Mouse (Mus musculus) cerebellum, adult 11 months (tissue): ENCODE results near the gene Lmntd1.

Experiments
- DNase-seq: peaks from one replicate; pipeline ENCODE4 v3.0.0; 2022

The Lmntd1 gene

GRCm38 (mm10) chr6:145604126-145604525 is 10.0 kb downstream of the Lmntd1 start:
- DNase-seq: no peak

GRCm38 (mm10) chr6:145598794-145599555 is 15.1 kb downstream of the Lmntd1 start:
- peak; percentile 46 for DNase-seq

GRCm38 (mm10) chr6:145595905-145596304 is 18.2 kb downstream of the Lmntd1 start:
- no peak for DNase-seq

- DNase-seq: no peak
Measured at GRCm38 (mm10) chr6:145593991-145594390, 20.1 kb downstream of the Lmntd1 start.

GRCm38 (mm10) chr6:145592531-145592998 is 21.6 kb downstream of the Lmntd1 start:
- no peak for DNase-seq

- no peak for DNase-seq
Measured at GRCm38 (mm10) chr6:145592036-145592435, 22.1 kb downstream of the Lmntd1 start.

- no peak for DNase-seq
Measured at GRCm38 (mm10) chr6:145591578-145591977, 22.5 kb downstream of the Lmntd1 start.

- no peak for DNase-seq
Measured at GRCm38 (mm10) chr6:145590501-145591293, 23.4 kb downstream of the Lmntd1 start.

GRCm38 (mm10) chr6:145585052-145585973 is 28.8 kb downstream of the Lmntd1 start:
- no peak for DNase-seq

- DNase-seq: no peak
Measured at GRCm38 (mm10) chr6:145581366-145582170, 32.6 kb downstream of the Lmntd1 start.

- no peak for DNase-seq
Measured at GRCm38 (mm10) chr6:145579761-145580160, 34.4 kb downstream of the Lmntd1 start.

- DNase-seq: no peak
Measured at GRCm38 (mm10) chr6:145578457-145579185, 35.5 kb downstream of the Lmntd1 start.

- DNase-seq: no peak
Measured at GRCm38 (mm10) chr6:145576762-145577161, 37.4 kb downstream of the Lmntd1 start.

GRCm38 (mm10) chr6:145573250-145574013 is 40.7 kb downstream of the Lmntd1 start:
- peak; percentile 76 for DNase-seq

GRCm38 (mm10) chr6:145568701-145569100 is 45.4 kb downstream of the Lmntd1 start:
- DNase-seq: no peak

GRCm38 (mm10) chr6:145567832-145568231 is 46.3 kb downstream of the Lmntd1 start:
- DNase-seq: no peak

- DNase-seq: no peak
Measured at GRCm38 (mm10) chr6:145567296-145567695, 46.8 kb downstream of the Lmntd1 start.

- DNase-seq: no peak
Measured at GRCm38 (mm10) chr6:145565663-145566062, 48.5 kb downstream of the Lmntd1 start.

GRCm38 (mm10) chr6:145564671-145565070 is 49.4 kb downstream of the Lmntd1 start:
- no peak for DNase-seq
